Mouse (Mus musculus) myocyte (in vitro differentiated cells): ENCODE results near the gene Zfp385c. TPM values are rescaled to one million over a fixed set of nuclear protein-coding genes. Genes with fewer than 3 reads are reported as not detected.

Experiments
- H3K27me3 ChIP-seq: one replicate; pipeline ENCODE4 v1.6.1; 2011; ENCODE audit not compliant: control insufficient read depth, insufficient read depth, insufficient read length
- H3K36me3 ChIP-seq: one replicate; pipeline ENCODE4 v1.6.1; 2011; ENCODE audit not compliant: control insufficient read depth, insufficient read depth
- H3K4me2 ChIP-seq: one replicate; pipeline ENCODE4 v1.6.1; 2011; ENCODE audit warnings: low read depth, control low read depth
- H3K4me3 ChIP-seq: one replicate; pipeline ENCODE4 v1.5.1; 2011; ENCODE audit warnings: mild to moderate bottlenecking, control low read depth, moderate library complexity
- H3K79me2 ChIP-seq: one replicate; pipeline ENCODE4 v1.6.1; 2011; ENCODE audit not compliant: control insufficient read depth, insufficient read depth
- H3ac ChIP-seq: one replicate; pipeline ENCODE4 v1.6.1; 2011; ENCODE audit not compliant: control insufficient read depth, insufficient read length
- MAX ChIP-seq: IDR thresholded peaks from one replicate; pipeline ENCODE4 v1.6.1; 2011; ENCODE audit warnings: low read depth, mild to moderate bottlenecking, control low read depth
- POLR2AphosphoS2 ChIP-seq: IDR thresholded peaks from one replicate; pipeline ENCODE4 v1.6.1; 2011; ENCODE audit warnings: low read depth, control low read depth; ENCODE audit not compliant: insufficient read length
- REST ChIP-seq: IDR thresholded peaks from one replicate; pipeline ENCODE4 v1.6.1; 2011; ENCODE audit warnings: mild to moderate bottlenecking, control low read depth, moderate library complexity; ENCODE audit not compliant: insufficient read depth, insufficient read length
- SRF ChIP-seq: IDR thresholded peaks from one replicate; pipeline ENCODE4 v1.6.1; 2011; ENCODE audit warnings: low read depth; ENCODE audit not compliant: control insufficient read depth, insufficient read length
- polyA plus RNA-seq: library from polyadenylated mRNA; unstranded; fragments of >200 nt; fragmentation: generic; extraction: Trizol; gene quantifications from one replicate; pipeline ENCODE4 v1.2.1, GENCODE M21; 2012; ENCODE audit warnings: missing spikeins

The Zfp385c gene
- polyA plus RNA-seq, 1 experiment = 0.24 TPM

DNA sequence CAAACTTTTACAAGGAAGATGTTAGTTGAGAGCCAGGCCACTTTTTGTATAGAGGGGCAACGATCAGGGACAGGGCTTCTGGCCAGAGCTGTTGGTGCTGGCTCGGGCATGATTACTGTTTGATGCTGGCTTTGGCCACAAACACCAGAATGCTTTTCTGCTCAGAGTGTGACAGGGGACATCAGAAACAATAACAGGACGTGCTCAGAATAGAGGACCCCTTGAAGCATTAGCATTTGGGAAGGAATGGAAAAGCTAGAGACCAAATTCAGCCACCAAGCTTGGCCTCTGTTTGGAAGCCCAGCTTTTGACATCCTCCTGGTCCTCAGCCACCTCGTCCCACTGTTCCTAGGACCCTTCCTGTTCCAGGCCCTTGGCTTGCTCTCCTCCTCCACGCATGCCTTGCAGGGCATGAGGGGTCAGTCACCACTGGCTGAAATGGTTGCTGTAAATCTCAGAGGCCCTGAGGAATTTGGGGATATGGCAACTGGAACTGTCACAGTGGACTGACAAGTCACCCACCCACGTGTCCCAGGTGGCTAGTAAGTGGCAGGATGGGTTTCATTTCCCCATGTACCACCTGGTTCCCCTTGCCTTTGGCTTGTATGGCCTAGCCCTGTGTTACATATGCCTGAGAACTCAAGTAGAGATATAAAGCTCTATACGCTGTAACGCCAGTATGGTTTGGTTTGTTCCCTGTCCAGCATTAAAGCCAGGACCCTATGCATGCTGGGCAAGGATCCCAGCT is 114.2 kb downstream of the Zfp385c start:
- H3K27me3 ChIP-seq = no peaks in the 10 kb centered on the region
- H3ac ChIP-seq = no peak overlapping the region
- H3K36me3 ChIP-seq = peaks cover 9% of the 10 kb centered on the region
- TF ChIP-seq MAX = no peak
- TF ChIP-seq REST = no peak
- no peak for TF ChIP-seq SRF
- peak; percentile 52 for TF ChIP-seq POLR2AphosphoS2
- H3K4me3 ChIP-seq = no peak overlapping the region
- no peaks in the 10 kb centered on the region for H3K79me2 ChIP-seq
- no peak overlapping the region for H3K4me2 ChIP-seq

Other genes starting within 250 kb of the Zfp385c start
- gene Klhl11, start 219.7 kb downstream of the Zfp385c start, polyA plus RNA-seq = 3.6 TPM
- gene Acly, start 164.5 kb downstream of the Zfp385c start, polyA plus RNA-seq = 95.5 TPM
- gene Ttc25, start 146.8 kb downstream of the Zfp385c start, polyA plus RNA-seq = 0.71 TPM
- gene Cnp, start 117.6 kb downstream of the Zfp385c start, polyA plus RNA-seq = 18.5 TPM
- gene Nkiras2, start 73.2 kb downstream of the Zfp385c start, polyA plus RNA-seq = 130 TPM
- 113 TPM for gene Dnajc7, start 72.3 kb downstream of the Zfp385c start, polyA plus RNA-seq
- 0.40 TPM for gene Dhx58, start 11.8 kb upstream of the Zfp385c start, polyA plus RNA-seq
- gene Kat2a, start 20.0 kb upstream of the Zfp385c start, polyA plus RNA-seq = 29.9 TPM
- gene Hspb9, start 21.4 kb upstream of the Zfp385c start, polyA plus RNA-seq = 0.23 TPM
- gene Rab5c, start 45.8 kb upstream of the Zfp385c start, polyA plus RNA-seq = 128 TPM
- gene Kcnh4, start 67.5 kb upstream of the Zfp385c start, polyA plus RNA-seq = 0.05 TPM
- not detected for gene Hcrt, start 70.5 kb upstream of the Zfp385c start, polyA plus RNA-seq
- gene Ghdc, start 78.5 kb upstream of the Zfp385c start, polyA plus RNA-seq = 10.4 TPM
- 12.0 TPM for gene Stat5b, start 158.3 kb upstream of the Zfp385c start, polyA plus RNA-seq
- gene Stat5a, start 166.9 kb upstream of the Zfp385c start, polyA plus RNA-seq = 27.2 TPM
- gene Stat3, start 247.1 kb upstream of the Zfp385c start, polyA plus RNA-seq = 93.7 TPM